Mouse (Mus musculus): Measurements from ENCODE around the gene S100a10.

Gene S100a10

GRCm38 (mm10) chr3:93580946-93581345 lies 26.1 kb downstream of the S100a10 start:
- no peak for DNase-seq (ENCODE audit: low read depth)

GRCm38 (mm10) chr3:93581687-93582086 lies 26.8 kb downstream of the S100a10 start:
- peak; percentile 77 for DNase-seq (ENCODE audit: low read depth)

GRCm38 (mm10) chr3:93583056-93583455 lies 28.2 kb downstream of the S100a10 start:
- no peak for DNase-seq (ENCODE audit: low read depth)

- DNase-seq (ENCODE audit: low read depth) = no peak
Observed at GRCm38 (mm10) chr3:93589629-93590028, 34.7 kb downstream of the S100a10 start.

GRCm38 (mm10) chr3:93590256-93590655 lies 35.4 kb downstream of the S100a10 start:
- DNase-seq (ENCODE audit: low read depth) = no peak

GRCm38 (mm10) chr3:93592100-93592499 lies 37.2 kb downstream of the S100a10 start:
- no peak for DNase-seq (ENCODE audit: low read depth)

- DNase-seq (ENCODE audit: low read depth) = no peak
Observed at GRCm38 (mm10) chr3:93592976-93593375, 38.1 kb downstream of the S100a10 start.

- DNase-seq (ENCODE audit: low read depth) = peak; percentile 81
Observed at GRCm38 (mm10) chr3:93593512-93593911, 38.6 kb downstream of the S100a10 start.

- DNase-seq (ENCODE audit: low read depth) = no peak
Observed at GRCm38 (mm10) chr3:93596632-93597031, 41.8 kb downstream of the S100a10 start.

- DNase-seq (ENCODE audit: low read depth) = peak; percentile 96
Observed at GRCm38 (mm10) chr3:93597221-93597913, 42.5 kb downstream of the S100a10 start.

GRCm38 (mm10) chr3:93597970-93598369 lies 43.1 kb downstream of the S100a10 start:
- peak; percentile 84 for DNase-seq (ENCODE audit: low read depth)

GRCm38 (mm10) chr3:93600206-93600605 lies 45.3 kb downstream of the S100a10 start:
- no peak for DNase-seq (ENCODE audit: low read depth)

GRCm38 (mm10) chr3:93601903-93602302 lies 47.0 kb downstream of the S100a10 start:
- DNase-seq (ENCODE audit: low read depth) = no peak

GRCm38 (mm10) chr3:93608970-93609369 lies 54.1 kb downstream of the S100a10 start:
- peak; percentile 76 for DNase-seq (ENCODE audit: low read depth)

All from induced T-regulatory cell, adult 2 months (primary cell).